Mouse (Mus musculus) layer of hippocampus, postnatal 36 days (tissue): ENCODE data around the gene Gm3336. TPM values are rescaled to one million over a fixed set of nuclear protein-coding genes. Genes with fewer than 3 reads are reported as not detected.
A peak's percentile ranks its signal among the peaks of the same experiment; 100 is the strongest.

Source experiments
- DNase-seq, 2 experiments: peaks; one replicate each; pipeline ENCODE4 v3.0.0; 2022
- total RNA-seq, 2 experiments: library from RNA; stranded (reverse); gene quantifications; 2 replicates each; pipeline ENCODE4 v1.2.3; 2021

The Gm3336 gene
- total RNA-seq, 2 experiments from 2014 or later = not detected

GRCm38 (mm10) chr8:70719796-70720270 is 1.5 kb downstream of the Gm3336 start:
- no peak for DNase-seq

DNA sequence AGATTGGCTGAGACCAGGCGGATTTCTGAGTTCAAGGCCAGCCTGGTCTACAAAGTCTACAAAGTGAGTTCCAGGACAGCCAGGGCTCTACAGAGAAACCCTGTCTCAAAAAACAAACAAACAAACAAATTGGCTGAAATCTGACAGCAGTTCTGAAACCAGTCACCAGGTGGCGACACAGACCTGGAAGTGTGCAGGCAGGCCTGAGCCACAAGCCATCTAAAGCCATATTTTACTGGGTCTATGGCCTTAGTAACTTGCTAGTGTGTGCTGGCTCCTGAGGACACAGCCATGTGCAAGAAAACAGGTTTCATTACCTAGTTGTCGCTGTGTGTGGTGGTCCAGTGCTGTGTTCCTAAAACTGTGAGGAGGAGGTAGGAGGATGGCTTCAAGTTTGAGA is 2.4 kb downstream of the Gm3336 start:
- peak; percentile 78 to 83 for DNase-seq

DNA sequence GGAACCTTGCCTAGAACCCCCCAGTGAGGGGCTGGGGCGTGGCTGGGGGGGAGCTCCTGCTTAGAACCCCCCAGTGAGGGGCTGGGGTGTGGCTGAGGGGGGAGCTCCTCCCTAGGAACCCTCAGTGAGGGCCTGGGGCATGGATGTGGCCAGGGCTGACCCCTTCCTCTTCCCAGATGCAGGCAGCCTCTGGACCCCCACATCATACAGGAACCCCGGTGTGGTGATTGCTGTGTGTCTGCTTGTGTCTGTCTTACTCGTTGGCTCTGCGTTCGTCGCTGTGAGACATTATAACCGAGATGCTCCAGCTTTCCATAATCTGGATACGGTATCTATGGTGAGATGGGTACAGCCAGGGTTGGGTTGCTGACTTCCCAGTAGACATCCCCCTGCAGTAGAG is 3.3 kb downstream of the Gm3336 start:
- DNase-seq = no peak

- DNase-seq = no peak
These were observed 5.3 kb downstream of the Gm3336 start, which contains the start of gene Pde4c for GRCm38 (mm10) chr8:70723486-70724210. TSS of gene Pde4c (plus strand) at chr8:70723720.

- no peak for DNase-seq
These were observed 5.9 kb downstream of the Gm3336 start for GRCm38 (mm10) chr8:70724216-70724615.

GRCm38 (mm10) chr8:70725792-70726447 is 7.6 kb downstream of the Gm3336 start:
- DNase-seq = no peak

DNA sequence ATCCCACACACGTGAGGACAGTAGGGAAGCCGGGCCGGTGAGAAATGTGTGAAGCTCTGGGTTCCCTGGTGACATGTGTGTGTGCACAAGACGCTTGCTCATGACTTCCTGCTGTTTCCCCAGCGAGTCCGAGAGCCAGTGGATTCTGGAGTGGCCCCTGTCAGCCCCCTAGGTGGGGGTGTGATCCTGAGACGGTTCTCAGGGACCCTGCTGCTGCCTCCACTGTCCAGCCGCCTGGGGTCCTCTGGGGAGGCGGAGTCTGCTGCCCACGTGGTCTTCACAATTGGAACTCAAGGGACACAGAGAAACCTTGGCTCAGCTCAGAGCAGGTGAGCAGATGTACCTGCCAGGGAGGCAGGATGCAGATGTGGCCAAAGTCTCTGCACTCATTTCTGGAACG is 8.4 kb downstream of the Gm3336 start:
- no peak for DNase-seq

- no peak for DNase-seq
These were observed 11.6 kb downstream of the Gm3336 start for GRCm38 (mm10) chr8:70729808-70730475.

GRCm38 (mm10) chr8:70730956-70731355 is 12.6 kb downstream of the Gm3336 start:
- DNase-seq = no peak

DNA sequence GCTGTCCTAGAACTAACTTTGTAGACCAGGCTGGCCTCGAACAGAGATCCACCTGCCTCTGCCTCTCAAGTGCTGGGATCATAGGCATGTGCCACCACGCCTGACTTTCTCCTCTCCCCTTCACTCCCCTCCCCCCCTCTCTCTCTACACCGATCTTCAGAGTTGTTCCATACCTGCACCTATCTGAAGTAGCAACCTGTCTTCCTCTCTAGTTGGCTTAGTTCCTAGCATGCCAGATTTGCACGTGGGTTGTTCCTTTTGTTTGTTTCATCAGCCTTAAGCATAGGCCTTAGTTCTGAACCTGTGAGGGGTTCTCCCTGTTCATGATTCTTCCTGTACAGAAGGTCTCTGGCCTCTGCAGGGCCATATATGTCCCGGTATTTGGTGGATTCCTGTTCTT is 19.4 kb downstream of the Gm3336 start:
- no peak for DNase-seq

GRCm38 (mm10) chr8:70738211-70738610 is 19.9 kb downstream of the Gm3336 start:
- no peak for DNase-seq

DNA sequence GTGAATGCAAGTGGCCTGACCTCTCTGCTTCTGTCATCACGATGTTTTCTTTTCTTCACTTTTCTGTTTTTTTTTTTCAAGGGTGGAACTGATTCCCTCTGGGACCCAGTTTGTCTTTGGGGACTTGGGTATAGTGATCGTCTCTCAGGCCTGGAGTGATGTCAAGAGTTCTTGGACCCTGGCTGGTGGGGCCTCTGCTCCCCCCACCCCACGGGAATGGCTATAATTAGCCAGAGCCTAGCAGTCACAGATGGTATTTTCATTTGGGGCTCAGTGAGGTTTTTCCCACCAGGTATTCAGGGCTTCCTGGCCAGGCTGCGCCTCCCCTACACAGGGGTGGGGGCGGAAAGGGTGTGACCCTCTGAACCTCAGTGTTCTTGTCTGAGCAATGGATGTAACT is 23.3 kb downstream of the Gm3336 start:
- DNase-seq = no peak

DNA sequence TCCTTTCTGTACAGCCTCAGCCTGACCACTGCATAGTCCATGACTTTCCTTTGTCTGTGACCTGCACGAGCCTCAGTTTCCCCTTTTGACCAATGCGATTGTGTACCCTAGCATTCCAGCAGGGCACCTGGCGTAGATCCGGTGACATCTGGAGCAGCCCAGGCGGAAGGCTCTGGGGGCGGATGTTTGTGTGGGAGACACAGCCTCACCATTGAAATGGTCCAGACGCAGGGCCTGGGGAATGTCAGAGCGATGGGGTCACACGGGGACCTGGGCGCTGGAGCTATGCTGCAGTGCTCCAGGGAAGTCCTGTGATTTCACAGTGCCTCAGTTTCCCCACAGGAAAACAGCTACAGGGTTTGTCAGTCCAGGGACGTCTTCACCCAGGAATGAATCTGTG is 23.8 kb downstream of the Gm3336 start:
- DNase-seq = no peak

- no peak for DNase-seq
These were observed 24.8 kb downstream of the Gm3336 start for GRCm38 (mm10) chr8:70742981-70743655.

DNA sequence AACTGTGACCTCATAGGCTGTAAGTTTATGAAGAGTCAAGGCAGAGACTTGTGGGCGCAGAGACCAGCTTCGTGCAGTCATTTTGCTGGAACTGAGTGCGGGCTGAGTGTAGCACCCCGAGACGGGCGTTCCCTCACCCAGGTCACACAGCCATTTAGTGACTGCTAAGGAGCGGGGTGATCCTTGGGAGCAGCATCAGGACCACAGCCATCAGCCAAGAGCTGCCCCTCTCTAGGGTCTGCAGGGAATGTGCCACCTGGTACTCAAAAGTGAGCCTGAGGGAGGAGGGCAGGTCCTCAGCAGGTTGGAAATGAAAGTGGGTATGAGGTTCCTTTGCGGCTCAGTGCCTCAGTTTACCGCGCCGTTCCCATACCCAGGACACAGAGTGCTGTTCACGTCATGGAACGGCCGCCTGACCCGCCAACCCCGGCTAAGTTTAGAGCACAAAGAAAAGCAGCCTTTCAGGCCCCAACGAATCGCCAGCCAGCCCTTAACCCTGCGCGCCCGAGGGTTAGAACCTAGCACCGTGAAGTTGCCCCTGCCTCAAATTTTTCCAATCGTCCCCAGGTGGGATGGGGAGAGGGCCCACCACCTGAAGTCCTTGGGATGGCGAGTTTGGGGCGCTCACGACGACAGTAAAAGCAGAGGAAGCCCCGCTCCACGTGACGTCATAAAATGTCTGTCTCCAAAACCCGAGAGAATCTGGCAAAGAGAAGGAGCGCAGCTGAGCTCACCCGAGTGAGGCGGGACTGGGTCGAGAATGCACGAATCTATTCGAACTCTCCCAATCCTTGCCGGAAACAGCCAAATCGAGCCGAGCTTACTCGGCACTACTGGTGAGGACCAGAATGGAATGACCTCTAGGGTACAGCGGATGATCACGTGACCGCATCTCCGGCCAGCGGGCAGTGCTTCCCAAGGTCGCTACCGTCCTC is 25.6 kb downstream of the Gm3336 start:
- DNase-seq = no peak

- DNase-seq = no peak
These were observed 26.5 kb downstream of the Gm3336 start for GRCm38 (mm10) chr8:70744806-70745205.

- DNase-seq = no peak
These were observed 27.4 kb downstream of the Gm3336 start for GRCm38 (mm10) chr8:70745691-70746220.

DNA sequence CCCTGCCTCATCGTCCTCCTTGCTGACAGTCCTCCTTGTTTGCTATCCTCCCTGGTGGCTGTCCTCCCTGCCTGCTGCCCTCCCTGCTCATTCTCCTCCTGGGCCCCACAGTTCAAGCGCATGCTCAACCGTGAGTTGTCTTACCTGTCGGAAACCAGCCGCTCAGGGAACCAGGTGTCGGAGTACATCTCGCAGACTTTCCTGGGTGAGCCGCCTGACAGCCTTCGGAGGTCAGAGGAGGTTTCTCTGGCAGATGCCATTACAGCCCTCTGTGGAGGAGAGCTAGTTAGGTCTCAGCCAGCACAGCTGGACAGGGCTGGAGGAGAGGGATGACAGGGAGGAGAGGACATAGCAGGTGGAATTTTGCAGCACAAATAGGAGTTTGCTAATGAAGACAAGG is 28.3 kb downstream of the Gm3336 start:
- DNase-seq = no peak

GRCm38 (mm10) chr8:70747211-70747890 is 29.0 kb downstream of the Gm3336 start:
- DNase-seq = no peak

DNA sequence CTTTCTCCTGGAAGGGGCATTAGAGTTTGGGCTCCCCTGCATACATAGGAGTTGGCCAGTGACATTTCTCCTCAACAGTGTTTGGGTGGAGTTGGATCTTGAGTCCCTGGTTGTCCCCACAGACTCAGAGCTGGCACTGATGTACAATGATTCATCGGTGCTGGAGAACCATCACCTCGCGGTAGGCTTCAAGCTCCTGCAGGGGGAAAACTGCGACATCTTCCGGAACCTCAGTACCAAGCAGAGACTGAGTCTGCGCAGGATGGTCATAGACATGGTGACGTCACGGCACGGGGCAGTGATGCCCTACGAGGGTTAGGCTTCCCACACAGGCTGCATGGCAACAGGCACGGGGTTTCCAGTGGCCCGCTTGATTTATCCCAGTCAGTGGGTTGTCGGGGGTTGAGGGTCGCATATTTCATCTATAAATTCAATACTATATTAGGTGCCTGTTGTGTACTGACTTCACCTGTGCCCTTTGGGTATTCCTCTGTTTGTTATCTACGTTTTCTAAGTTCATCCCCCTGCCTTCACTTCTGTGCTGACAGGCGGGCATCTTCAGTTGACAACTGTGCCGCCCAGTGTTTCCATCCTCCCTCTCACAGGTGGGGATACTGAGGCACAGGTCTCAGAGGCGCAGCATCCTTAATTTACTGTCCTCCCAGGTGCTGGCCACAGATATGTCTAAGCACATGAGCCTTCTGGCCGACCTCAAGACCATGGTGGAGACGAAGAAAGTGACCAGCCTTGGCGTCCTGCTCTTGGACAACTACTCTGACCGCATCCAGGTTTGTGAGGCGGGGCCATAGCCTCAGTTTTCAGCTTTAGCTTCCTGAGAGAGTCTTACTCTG is 30.1 kb downstream of the Gm3336 start:
- no peak for DNase-seq
